Mouse (Mus musculus) adrenal gland, adult 8-10 months (tissue): ENCODE data around the gene Homez. TPM values are rescaled to one million over a fixed set of nuclear protein-coding genes. Genes with fewer than 3 reads are reported as not detected.

Experiments used
- total RNA-seq, 4 experiments: library from RNA; stranded (reverse); gene quantifications; 2 replicates each; pipeline ENCODE4 v1.2.4; 2022

Homez gene
- total RNA-seq, 4 experiments from 2014 or later: 18.7 to 29.2 (median 21.7) TPM

Other genes with a start within 250 kb of the Homez start
- not detected for gene Psmb11, start 249.5 kb downstream of the Homez start, total RNA-seq
- gene Gm17606, start 230.0 kb downstream of the Homez start, total RNA-seq: not detected
- 1 to 10 TPM in 2 of 4 experiments, under 1 TPM in 2; 0.46 to 2.0 (median 1.3) TPM for gene Cdh24, start 229.6 kb downstream of the Homez start, total RNA-seq
- 10 to 100 TPM; 34.2 to 43.9 (median 39.6) TPM for gene 1700123O20Rik, start 184.7 kb downstream of the Homez start, total RNA-seq
- gene Acin1, start 184.0 kb downstream of the Homez start, total RNA-seq: 100 to 1,000 TPM; 140 to 305 (median 208) TPM
- gene Gm29776, start 172.1 kb downstream of the Homez start, total RNA-seq: under 1 TPM in 2 of 4 experiments, not detected in 2; 0.19 to 0.59 TPM
- gene Cebpe, start 158.8 kb downstream of the Homez start, total RNA-seq: not detected
- gene Slc7a8, start 89.0 kb downstream of the Homez start, total RNA-seq: 10 to 100 TPM; 26.6 to 51.8 (median 40.3) TPM
- gene Rnf212b, start 56.8 kb downstream of the Homez start, total RNA-seq: 1 to 10 TPM in 2 of 4 experiments, under 1 TPM in 2; 0.77 to 1.7 (median 1.2) TPM
- 10 to 100 TPM; 18.5 to 26.6 (median 21.6) TPM for gene Ppp1r3e, start 6.6 kb upstream of the Homez start, total RNA-seq
- 10 to 100 TPM; 62.9 to 88.0 (median 73.9) TPM for gene Bcl2l2, start 12.4 kb upstream of the Homez start, total RNA-seq
- gene Gm20521, start 12.5 kb upstream of the Homez start, total RNA-seq: 1 to 10 TPM in 3 of 4 experiments, under 1 TPM in 1; 0.99 to 9.0 (median 4.4) TPM
- 100 to 1,000 TPM; 157 to 316 (median 238) TPM for gene Pabpn1, start 21.5 kb upstream of the Homez start, total RNA-seq
- 10 to 100 TPM; 44.9 to 81.7 (median 60.3) TPM for gene Slc22a17, start 42.2 kb upstream of the Homez start, total RNA-seq
- gene Efs, start 55.2 kb upstream of the Homez start, total RNA-seq: 1 to 10 TPM; 2.5 to 4.4 (median 3.2) TPM
- not detected for gene Il25, start 61.7 kb upstream of the Homez start, total RNA-seq
- gene Cmtm5, start 65.3 kb upstream of the Homez start, total RNA-seq: under 1 TPM; 0.42 to 0.67 (median 0.60) TPM
- not detected for gene Myh6, start 96.0 kb upstream of the Homez start, total RNA-seq
- gene Gm17428, start 106.0 kb upstream of the Homez start, total RNA-seq: not detected
- not detected for gene Myh7, start 123.7 kb upstream of the Homez start, total RNA-seq
- gene Ngdn, start 144.5 kb upstream of the Homez start, total RNA-seq: 10 to 100 TPM; 35.3 to 44.0 (median 39.4) TPM
- 10 to 100 TPM in 2 of 4 experiments, 1 to 10 TPM in 2; 6.9 to 17.8 (median 11.7) TPM for gene Zfhx2, start 221.4 kb upstream of the Homez start, total RNA-seq
- gene Thtpa, start 223.8 kb upstream of the Homez start, total RNA-seq: 10 to 100 TPM; 16.1 to 22.6 (median 21.0) TPM
- gene Ap1g2, start 235.6 kb upstream of the Homez start, total RNA-seq: 10 to 100 TPM; 24.5 to 29.3 (median 26.0) TPM
- gene Jph4, start 246.0 kb upstream of the Homez start, total RNA-seq: 1 to 10 TPM; 3.3 to 6.9 (median 5.3) TPM